Mouse (Mus musculus) thymus, adult 18-20 months (tissue): ENCODE results near the gene Insl6.

Experiments used
- DNase-seq, 2 experiments: peaks; one replicate each; pipeline ENCODE4 v3.0.0; 2022; ENCODE audit warnings: mixed read lengths in 2 of 2

Insl6 gene

DNA sequence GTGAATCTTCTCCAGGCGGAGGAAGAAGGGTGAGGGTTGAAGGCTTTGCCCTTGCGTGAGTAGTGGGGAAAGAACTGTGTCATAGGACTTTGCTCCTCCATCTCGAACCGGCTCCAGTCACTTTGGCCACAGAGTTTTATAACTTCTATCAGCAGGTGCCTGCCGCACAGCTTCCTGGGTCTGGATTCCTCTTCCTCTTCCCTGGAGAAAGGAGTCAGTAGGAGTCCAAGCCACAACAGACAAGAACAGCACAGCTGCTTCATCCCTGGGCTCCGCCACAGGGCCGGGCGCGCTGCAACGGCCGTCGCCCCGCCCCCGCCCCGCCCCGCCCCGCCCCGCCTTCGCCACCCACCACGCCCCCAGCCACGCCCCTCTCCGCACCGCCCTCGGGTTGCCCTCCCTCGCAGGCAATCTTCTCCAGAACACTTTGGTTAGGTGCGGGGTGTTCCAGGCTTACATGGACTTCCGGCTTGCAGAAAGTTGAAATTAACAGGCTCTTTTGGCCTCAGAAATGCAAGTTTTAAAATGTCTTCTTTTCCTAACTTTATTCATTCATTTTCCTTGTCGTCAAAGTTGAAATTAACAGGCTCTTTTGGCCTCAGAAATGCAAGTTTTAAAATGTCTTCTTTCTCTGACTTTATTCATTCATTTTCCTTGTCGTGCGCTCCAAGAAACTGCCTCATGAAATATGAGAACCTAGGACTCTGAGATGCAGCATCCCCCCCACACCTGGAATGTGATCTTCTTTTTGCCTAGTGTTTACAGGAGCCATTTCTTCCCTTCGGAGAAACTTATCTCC, at the start of gene Insl6:
TSS of gene Insl6 (minus strand) at position 304 of the 799 bp plus-strand sequence.
- DNase-seq: peak; percentile 37 to 40

GRCm38 (mm10) chr19:29374947-29375346, 49.8 kb upstream of the Insl6 start:
- DNase-seq: no peak

GRCm38 (mm10) chr19:29373438-29373837, 48.3 kb upstream of the Insl6 start:
- no peak for DNase-seq

DNA sequence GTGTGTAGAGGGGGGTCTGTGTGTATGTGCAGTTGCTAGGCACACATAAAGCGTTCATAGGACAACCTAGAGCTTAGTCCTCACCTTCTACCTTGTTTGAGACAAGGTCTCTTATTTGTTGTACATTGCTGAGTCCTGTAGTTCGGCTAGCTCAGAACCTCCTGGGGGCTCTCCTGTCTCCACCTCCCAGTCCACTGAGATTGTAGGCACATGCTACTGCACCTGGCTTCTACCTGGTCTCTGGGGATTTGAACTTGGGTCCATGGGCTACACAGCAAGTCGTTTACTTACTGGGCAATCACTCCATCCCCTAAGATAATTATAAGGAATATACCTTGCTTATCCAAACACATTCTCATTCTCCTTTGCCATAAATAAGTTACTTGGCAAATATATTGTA, 47.5 kb upstream of the Insl6 start:
- no peak for DNase-seq

DNA sequence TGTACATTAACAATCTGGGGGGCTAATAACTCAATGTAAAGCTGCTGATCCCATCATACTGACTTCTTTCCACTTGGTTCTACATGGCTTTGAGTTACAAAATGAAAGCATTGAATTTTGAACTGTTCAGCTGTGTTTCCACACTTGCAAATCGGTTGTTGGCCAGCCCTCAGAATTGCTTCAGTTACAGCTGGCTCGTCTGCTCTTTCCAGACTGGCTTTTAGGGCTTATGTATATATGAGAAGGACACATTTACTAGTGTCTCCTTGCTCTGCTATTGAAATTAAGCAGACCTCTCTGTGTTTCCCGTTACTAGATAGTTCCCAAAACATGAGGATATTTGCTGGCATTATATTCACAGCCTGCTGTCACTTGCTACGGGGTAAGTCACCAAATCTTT, 47.0 kb upstream of the Insl6 start:
- no peak for DNase-seq

DNA sequence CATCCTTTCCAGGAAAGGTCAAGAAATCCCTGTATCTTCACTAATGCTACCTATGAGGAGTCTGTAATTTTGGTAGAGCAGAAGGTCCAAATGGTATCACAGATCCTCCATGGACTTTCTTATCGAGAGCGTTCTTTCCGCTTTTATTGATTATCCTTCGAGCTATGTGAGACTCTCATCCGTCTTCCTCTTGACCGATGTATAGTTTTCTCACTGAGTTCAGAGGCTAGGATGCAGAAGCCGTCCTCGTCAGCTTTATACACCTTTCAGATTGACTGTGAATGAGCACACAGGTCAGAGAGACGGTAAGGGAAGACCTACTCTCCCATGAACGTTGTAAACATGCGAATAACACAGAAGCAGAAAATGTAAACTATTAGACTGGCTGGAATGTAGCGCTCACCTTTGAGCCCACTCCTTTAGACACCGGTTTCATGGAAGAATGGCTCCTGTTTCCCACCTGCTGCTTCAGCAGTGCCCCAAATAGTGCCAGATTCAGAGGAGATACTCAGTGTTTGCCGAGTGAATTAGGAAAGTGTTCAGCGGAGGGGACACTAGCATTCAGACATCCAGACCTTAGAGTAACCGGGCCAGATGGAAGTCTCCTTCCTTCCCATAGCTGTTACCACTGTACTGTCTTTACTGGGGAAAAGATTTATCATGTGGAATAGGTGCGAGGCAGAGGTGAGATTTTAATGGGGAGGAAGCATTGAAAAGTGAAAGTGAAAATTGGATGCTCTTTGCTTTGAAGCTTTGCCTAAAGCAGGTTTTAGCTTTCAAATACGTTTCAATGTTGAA, 46.3 kb upstream of the Insl6 start:
- no peak for DNase-seq

DNA sequence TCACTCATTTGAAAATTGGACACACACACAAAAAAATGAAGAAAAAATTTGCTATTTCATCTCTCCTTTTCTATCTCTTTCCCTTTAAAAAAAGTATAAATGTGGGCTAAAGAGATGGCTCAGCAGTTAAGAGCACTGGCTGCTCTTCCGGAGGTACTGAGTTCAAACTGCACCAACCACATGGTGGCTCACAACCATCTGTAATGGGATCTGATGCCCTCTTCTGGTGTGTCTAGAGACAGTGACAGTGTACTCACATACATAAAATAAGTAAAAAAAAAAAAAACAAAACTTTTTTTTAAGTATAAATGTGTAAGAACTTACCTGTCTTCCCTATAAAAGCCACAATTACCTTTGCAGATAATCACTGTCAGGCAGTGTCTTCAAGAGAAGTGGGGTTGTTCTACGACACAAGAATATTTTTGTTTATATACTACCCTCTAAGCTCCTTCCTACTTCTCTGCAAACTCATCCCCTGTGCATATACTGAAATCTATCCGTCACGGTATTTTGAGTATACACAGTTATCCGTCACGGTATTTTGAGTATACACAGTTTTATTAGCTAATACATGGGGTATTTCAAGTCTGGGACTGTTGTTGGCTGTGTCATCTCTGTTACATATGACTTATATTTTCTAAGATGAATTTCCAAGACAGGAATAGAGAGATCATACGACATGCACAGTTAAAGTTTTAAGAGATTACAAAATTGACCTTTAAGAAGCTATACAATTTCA, 45.6 kb upstream of the Insl6 start:
- no peak for DNase-seq

DNA sequence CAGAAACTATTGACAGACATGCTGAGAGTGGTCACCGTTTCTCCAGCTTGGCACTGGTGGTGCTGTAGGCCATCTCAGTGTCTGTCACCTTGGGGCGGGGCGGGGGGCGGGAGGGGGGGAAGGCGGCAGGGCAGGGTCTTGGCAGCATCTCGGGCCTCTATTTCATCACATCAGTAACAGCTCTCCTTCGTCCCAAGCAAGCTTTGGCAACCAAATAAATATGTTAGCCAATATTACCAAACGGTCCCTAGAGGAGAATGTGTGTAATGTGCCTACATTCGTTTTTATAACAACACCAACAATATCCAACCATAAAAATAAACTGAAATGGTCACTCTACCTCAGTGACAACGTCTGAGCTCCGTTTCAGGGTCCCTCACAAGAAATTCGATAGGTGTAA, 45.0 kb upstream of the Insl6 start:
- no peak for DNase-seq

GRCm38 (mm10) chr19:29368671-29369309, 43.6 kb upstream of the Insl6 start:
- DNase-seq: no peak

DNA sequence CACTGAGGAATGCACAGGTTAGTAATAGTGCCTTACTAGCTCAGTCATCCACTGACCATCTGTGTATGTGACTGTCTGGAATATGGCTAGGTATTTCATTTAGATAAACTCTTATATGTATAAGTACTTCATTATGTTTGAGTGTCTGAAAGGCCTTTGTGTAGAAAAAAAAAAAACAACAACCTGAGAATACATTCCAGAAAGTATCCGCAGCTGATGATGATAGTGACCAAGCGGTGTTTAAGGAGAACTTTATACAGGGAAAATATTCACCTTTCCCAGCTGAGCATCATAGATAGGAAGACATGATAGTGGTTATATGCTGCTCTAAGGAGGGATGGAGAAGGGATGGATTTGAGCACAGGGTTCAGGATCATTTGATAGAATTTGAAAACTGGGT, 42.9 kb upstream of the Insl6 start:
- no peak for DNase-seq

GRCm38 (mm10) chr19:29366969-29367622, 41.9 kb upstream of the Insl6 start, which contains the start of the genes Plgrkt and Cd274:
Gene Plgrkt (minus strand): TSS chr19:29367390.
Gene Cd274 (plus strand): TSS chr19:29367455.
- DNase-seq: peak; percentile 84 to 91

- DNase-seq: no peak
Observed at GRCm38 (mm10) chr19:29366226-29366968, 41.2 kb upstream of the Insl6 start.

GRCm38 (mm10) chr19:29365105-29365504, 39.9 kb upstream of the Insl6 start:
- no peak for DNase-seq

DNA sequence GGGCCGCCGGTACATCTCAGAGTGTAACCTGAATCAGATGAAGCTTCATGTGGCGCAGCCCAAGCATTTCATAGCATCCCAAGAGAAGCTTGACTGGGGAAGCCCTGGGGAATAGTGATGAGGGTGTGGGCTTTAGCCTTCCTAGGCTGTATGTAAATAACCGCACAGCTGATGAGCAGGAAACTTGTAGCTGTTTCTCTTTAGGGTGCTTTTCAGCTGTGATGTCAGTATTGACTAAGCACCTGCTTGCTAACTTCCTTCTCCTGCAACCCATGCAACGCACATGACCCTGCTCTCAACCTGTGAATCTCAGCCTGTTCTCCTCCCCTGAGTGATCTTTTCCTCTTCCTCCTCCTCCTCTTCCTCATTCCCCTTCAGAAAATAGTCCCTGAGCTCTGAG, 38.9 kb upstream of the Insl6 start:
- no peak for DNase-seq

- no peak for DNase-seq
Observed at GRCm38 (mm10) chr19:29363557-29363956, 38.4 kb upstream of the Insl6 start.

- DNase-seq: no peak
Observed at GRCm38 (mm10) chr19:29362173-29362930, 37.2 kb upstream of the Insl6 start.

DNA sequence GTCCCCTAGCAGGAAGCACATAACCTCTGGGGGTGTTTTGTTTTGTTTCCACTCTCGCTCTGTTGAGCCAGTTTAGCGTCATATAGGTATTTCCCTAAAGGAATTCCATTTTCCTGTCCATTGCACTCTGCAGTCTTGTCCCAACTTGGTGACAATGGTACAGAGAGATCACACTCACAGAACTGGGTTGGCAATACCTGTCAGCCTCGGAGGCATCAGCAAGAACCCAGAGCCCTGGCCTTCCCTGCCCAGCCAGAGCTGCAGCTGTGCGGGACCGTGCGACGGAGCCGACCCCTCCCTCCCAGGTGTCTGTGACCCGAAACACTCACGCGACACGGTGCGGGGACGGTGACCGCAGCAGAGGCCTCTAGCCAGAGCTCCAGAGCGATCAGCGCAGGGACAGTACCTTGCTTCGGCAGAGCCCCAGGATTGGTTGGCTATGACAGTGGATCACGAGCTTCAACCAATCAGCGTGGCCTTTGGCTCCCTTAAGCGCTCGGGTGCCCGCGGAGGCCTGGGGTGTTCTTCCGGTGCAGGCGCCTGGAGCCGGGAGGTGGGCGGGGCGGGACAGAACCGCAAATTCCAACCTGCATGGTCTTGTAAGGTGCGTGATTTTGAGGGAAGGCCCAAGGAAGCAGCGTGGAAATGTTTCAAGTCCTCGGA, 36.4 kb upstream of the Insl6 start:
- peak; percentile 85 to 87 for DNase-seq

GRCm38 (mm10) chr19:29360251-29360650, 35.1 kb upstream of the Insl6 start:
- DNase-seq: no peak

GRCm38 (mm10) chr19:29356281-29356680, 31.1 kb upstream of the Insl6 start:
- no peak for DNase-seq
